Mouse (Mus musculus): Measurements from ENCODE around the gene Muc4. TPM values are rescaled to one million over a fixed set of nuclear protein-coding genes. Genes with fewer than 3 reads are reported as not detected.
A peak's percentile ranks its signal among the peaks of the same experiment; 100 is the strongest.

Muc4 gene
- polyA plus RNA-seq, 1 experiment = 0.02 TPM

DNA sequence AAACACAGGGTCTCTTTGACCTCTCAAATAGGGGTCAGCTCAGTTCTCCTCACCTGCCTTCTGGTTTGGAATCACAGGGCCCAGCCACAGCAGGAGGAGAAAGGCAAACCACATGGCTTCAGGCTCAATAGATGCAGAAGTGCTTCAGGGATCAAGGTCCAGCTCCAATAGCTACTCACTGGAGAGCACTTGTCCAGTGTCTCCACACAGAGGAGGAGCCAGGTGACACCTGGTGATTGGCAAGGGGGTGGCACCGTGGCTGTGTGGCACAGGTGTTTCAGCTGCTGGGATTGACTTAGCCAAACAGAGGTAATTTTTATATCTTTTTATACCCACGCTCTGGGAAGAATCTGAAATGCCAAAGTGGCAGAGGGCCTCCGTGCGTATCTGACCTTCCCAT is 74.6 kb downstream of the Muc4 start, which contains the start of gene Smbd1:
Gene Smbd1 (minus strand): TSS at position 157 of the 400 bp plus-strand sequence.
- H3K4me1 ChIP-seq (ENCODE audit: control insufficient read depth, insufficient read depth, low read length) = no peaks in the 10 kb centered on the region; the same call in 1 of the 2 replicates
- no peak within 1 kb of the TSS for H3K27ac ChIP-seq (ENCODE audit: insufficient read depth, low read length)
- TF ChIP-seq CTCF (IDR thresholded peaks at IDR 0.05; ENCODE audit: extremely low read depth, insufficient read depth, low read length) (no peak), POLR2A (IDR thresholded peaks at IDR 0.05; ENCODE audit: extremely low read depth, insufficient read depth, low read length) (no peak)
- H3K4me3 ChIP-seq (ENCODE audit: insufficient read depth, low read length) = no peak within 1 kb of the TSS

- TF ChIP-seq POLR2A (IDR thresholded peaks at IDR 0.05; ENCODE audit: extremely low read depth, insufficient read depth, low read length) = no peak
- TF ChIP-seq CTCF (IDR thresholded peaks at IDR 0.05; ENCODE audit: extremely low read depth, insufficient read depth, low read length) = peak; percentile 96
- H3K4me1 ChIP-seq (ENCODE audit: control insufficient read depth, insufficient read depth, low read length) = no peaks in the 10 kb centered on the region; the same call in 1 of the 2 replicates
- H3K4me3 ChIP-seq (ENCODE audit: insufficient read depth, low read length) = no peak overlapping the region
- H3K27ac ChIP-seq (ENCODE audit: insufficient read depth, low read length) = no peak overlapping the region
Observed at GRCm38 (mm10) chr16:32812888-32813361, 77.2 kb downstream of the Muc4 start.

DNA sequence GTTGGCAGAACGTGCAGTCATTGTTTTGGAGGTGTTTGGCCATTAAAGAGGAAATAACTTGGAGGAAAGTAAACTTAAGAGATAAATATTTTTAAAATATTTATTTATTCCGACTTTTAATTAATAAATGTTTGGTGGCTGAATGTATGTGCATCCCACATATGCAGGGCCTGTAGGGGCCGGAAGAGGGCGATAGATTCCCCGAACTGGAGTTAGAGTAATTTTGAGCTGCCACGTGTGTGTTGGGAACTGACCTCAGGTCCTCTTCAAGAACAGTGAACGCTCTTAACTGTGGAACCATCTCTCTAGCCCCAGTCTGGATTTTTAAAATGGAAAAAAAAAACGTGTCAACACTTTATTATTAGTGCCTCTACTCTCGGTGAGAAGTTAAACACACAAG is 77.7 kb downstream of the Muc4 start:
- TF ChIP-seq POLR2A (IDR thresholded peaks at IDR 0.05; ENCODE audit: extremely low read depth, insufficient read depth, low read length) = no peak
- TF ChIP-seq CTCF (IDR thresholded peaks at IDR 0.05; ENCODE audit: extremely low read depth, insufficient read depth, low read length) = no peak
- Histone ChIP-seq H3K27ac (ENCODE audit: insufficient read depth, low read length) (no peak overlapping the region), H3K4me1 (ENCODE audit: control insufficient read depth, insufficient read depth, low read length) (no peaks in the 10 kb centered on the region; the same call in 1 of the 2 replicates), H3K4me3 (ENCODE audit: insufficient read depth, low read length) (no peak overlapping the region)

DNA sequence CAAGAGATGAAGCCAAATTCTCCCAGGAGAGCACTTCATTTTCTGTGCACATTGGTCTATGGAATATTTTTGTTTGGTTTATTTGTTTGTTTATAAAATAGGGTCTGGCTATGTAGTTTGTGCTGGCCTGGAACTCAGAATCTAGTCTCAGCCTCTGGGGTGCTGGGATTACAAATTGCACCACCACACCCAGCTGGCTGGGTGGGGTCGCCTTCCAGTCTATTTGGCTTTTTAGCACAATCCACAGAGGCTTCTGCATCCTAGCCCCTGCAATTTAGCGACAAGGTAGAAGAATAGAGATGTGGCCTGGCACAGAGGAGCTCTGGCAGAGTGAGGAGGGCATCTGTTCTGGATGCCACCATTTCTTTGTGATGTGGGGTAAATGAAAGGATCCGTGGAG is 78.1 kb downstream of the Muc4 start:
- H3K4me1 ChIP-seq (ENCODE audit: control insufficient read depth, insufficient read depth, low read length) = no peaks in the 10 kb centered on the region; the same call in 1 of the 2 replicates
- no peak for TF ChIP-seq POLR2A (IDR thresholded peaks at IDR 0.05; ENCODE audit: extremely low read depth, insufficient read depth, low read length)
- TF ChIP-seq CTCF (IDR thresholded peaks at IDR 0.05; ENCODE audit: extremely low read depth, insufficient read depth, low read length) = no peak
- H3K27ac ChIP-seq (ENCODE audit: insufficient read depth, low read length) = no peak overlapping the region
- no peak overlapping the region for H3K4me3 ChIP-seq (ENCODE audit: insufficient read depth, low read length)

DNA sequence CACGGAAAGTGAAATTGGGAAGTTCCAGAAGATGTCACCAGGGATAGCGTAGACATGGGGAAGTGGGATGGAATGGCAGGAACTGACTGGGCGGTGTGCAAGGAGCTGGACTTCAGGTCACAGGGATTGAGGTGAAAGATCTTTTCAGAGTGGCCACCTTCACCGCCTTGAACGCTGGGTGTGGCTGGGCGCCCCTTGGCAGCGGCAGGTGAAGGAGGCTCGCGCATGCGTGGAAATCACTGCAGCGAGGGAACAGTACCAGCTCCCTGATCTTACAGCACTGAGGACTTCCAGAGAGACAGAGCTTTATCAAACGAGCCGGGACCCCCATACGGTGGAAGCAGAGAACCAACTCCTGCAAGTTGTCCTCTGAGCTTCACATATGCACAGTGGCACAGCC is 78.9 kb downstream of the Muc4 start:
- Histone ChIP-seq H3K4me3 (ENCODE audit: insufficient read depth, low read length) (peak overlapping the region; percentile 39), H3K4me1 (ENCODE audit: control insufficient read depth, insufficient read depth, low read length) (no peaks in the 10 kb centered on the region; the same call in 1 of the 2 replicates), H3K27ac (ENCODE audit: insufficient read depth, low read length) (no peak overlapping the region)
- TF ChIP-seq POLR2A (IDR thresholded peaks at IDR 0.05; ENCODE audit: extremely low read depth, insufficient read depth, low read length) (peak; percentile 21; the same call in 1 of the 2 replicates), CTCF (IDR thresholded peaks at IDR 0.05; ENCODE audit: extremely low read depth, insufficient read depth, low read length) (no peak)

GRCm38 (mm10) chr16:32815160-32815605 is 79.5 kb downstream of the Muc4 start:
- peak overlapping the region; percentile 39 for H3K4me3 ChIP-seq (ENCODE audit: insufficient read depth, low read length)
- H3K4me1 ChIP-seq (ENCODE audit: control insufficient read depth, insufficient read depth, low read length) = no peaks in the 10 kb centered on the region; the same call in 1 of the 2 replicates
- H3K27ac ChIP-seq (ENCODE audit: insufficient read depth, low read length) = no peak overlapping the region
- TF ChIP-seq POLR2A (IDR thresholded peaks at IDR 0.05; ENCODE audit: extremely low read depth, insufficient read depth, low read length) (no peak), CTCF (IDR thresholded peaks at IDR 0.05; ENCODE audit: extremely low read depth, insufficient read depth, low read length) (no peak)

DNA sequence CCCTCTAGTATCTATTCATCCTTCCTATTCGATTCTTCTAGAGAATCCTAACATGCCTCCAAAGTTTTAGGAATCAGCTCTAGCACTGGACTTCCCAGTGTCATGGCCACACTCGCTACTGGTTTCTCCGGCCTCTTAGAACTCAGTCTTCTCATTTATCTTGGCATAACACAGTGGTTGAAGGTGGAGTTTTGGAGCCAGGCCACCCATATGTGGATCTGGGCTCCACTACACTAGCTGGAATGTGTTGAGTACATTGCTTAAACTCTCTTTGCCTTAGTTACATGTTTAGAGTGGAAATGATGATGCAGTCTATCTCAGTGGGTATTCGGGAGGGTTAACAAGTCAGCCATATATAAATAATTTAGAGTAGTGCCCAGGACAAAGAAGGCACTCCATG is 82.3 kb downstream of the Muc4 start:
- TF ChIP-seq CTCF (IDR thresholded peaks at IDR 0.05; ENCODE audit: extremely low read depth, insufficient read depth, low read length) (no peak), POLR2A (IDR thresholded peaks at IDR 0.05; ENCODE audit: extremely low read depth, insufficient read depth, low read length) (no peak)
- no peak overlapping the region for H3K27ac ChIP-seq (ENCODE audit: insufficient read depth, low read length)
- no peak overlapping the region for H3K4me3 ChIP-seq (ENCODE audit: insufficient read depth, low read length)
- H3K4me1 ChIP-seq (ENCODE audit: control insufficient read depth, insufficient read depth, low read length) = no peaks in the 10 kb centered on the region; the same call in 1 of the 2 replicates

DNA sequence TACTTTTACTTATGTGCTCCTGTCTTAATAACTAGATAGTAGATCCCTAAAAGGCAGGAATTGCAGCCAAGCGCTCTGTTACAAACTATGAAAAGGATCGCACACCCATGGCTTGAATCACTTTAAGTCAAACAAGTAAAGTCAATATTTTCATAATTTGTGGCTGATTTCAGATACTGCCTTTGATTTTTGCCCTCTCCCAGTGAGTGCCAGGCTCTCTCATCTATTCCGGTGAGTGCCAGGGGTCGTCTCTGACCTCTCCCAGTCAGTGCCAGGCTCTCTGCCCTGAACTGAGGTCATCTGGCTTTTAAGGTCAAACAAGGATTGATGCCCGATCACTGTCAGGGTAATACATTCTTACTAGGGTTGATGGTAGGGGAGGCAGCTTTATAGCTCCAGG is 82.8 kb downstream of the Muc4 start:
- Histone ChIP-seq H3K4me1 (ENCODE audit: control insufficient read depth, insufficient read depth, low read length) (no peaks in the 10 kb centered on the region; the same call in 1 of the 2 replicates), H3K27ac (ENCODE audit: insufficient read depth, low read length) (no peak overlapping the region), H3K4me3 (ENCODE audit: insufficient read depth, low read length) (no peak overlapping the region)
- no peak for TF ChIP-seq CTCF (IDR thresholded peaks at IDR 0.05; ENCODE audit: extremely low read depth, insufficient read depth, low read length)

- H3K4me1 ChIP-seq (ENCODE audit: control insufficient read depth, insufficient read depth, low read length) = no peaks in the 10 kb centered on the region
- H3K27ac ChIP-seq (ENCODE audit: insufficient read depth, low read length) = no peak overlapping the region
- no peak for TF ChIP-seq CTCF (IDR thresholded peaks at IDR 0.05; ENCODE audit: extremely low read depth, insufficient read depth, low read length)
- no peak for TF ChIP-seq POLR2A (IDR thresholded peaks at IDR 0.05; ENCODE audit: extremely low read depth, insufficient read depth, low read length)
- no peak overlapping the region for H3K4me3 ChIP-seq (ENCODE audit: insufficient read depth, low read length)
Observed at GRCm38 (mm10) chr16:32821772-32822449, 86.2 kb downstream of the Muc4 start.

- Histone ChIP-seq H3K4me3 (ENCODE audit: insufficient read depth, low read length) (no peak overlapping the region), H3K27ac (ENCODE audit: insufficient read depth, low read length) (no peak overlapping the region), H3K4me1 (ENCODE audit: control insufficient read depth, insufficient read depth, low read length) (no peaks in the 10 kb centered on the region)
- TF ChIP-seq POLR2A (IDR thresholded peaks at IDR 0.05; ENCODE audit: extremely low read depth, insufficient read depth, low read length) (no peak), CTCF (IDR thresholded peaks at IDR 0.05; ENCODE audit: extremely low read depth, insufficient read depth, low read length) (no peak)
Observed at GRCm38 (mm10) chr16:32822450-32822827, 86.8 kb downstream of the Muc4 start.

Measured in cortical plate, adult 2 months (tissue).